Mouse (Mus musculus) activated CD4-positive, CD25-positive, alpha-beta regulatory T cell, adult 4 months (primary cell): Measurements from ENCODE around the gene Tulp1. TPM values are rescaled to one million over a fixed set of nuclear protein-coding genes. Genes with fewer than 3 reads are reported as not detected.
A peak's percentile ranks its signal among the peaks of the same experiment; 100 is the strongest.

Experiments
- ATAC-seq: one replicate; pipeline ENCODE4 v1.8.0; 2017
- polyA plus RNA-seq, 2 experiments: library from polyadenylated mRNA; unstranded; fragments of 100-300 nt; shearing (Covaris generic); gene quantifications; one replicate each; pipeline ENCODE4 v1.2.1; 2017

Tulp1 gene
- polyA plus RNA-seq, 2 experiments from 2014 or later = not detected

GRCm38 (mm10) chr17:28312232-28313211 is 52.5 kb downstream of the Tulp1 start:
- peak; percentile 2 for ATAC-seq

- ATAC-seq = no peak
Measured at GRCm38 (mm10) chr17:28311366-28312132, 53.5 kb downstream of the Tulp1 start.

- no peak for ATAC-seq
Measured at GRCm38 (mm10) chr17:28310831-28311230, 54.2 kb downstream of the Tulp1 start.

GRCm38 (mm10) chr17:28308297-28309195 is 56.5 kb downstream of the Tulp1 start:
- no peak for ATAC-seq

- no peak for ATAC-seq
Measured at GRCm38 (mm10) chr17:28305172-28305571, 59.9 kb downstream of the Tulp1 start.

Other genes with a start within 250 kb of the Tulp1 start
- not detected for gene Scube3, start 223.1 kb downstream of the Tulp1 start, polyA plus RNA-seq
- gene Zfp523, start 188.1 kb downstream of the Tulp1 start, polyA plus RNA-seq = 1 to 10 TPM; 4.2 to 5.1 TPM
- gene Def6, start 157.4 kb downstream of the Tulp1 start, polyA plus RNA-seq = 10 to 100 TPM; 36.2 to 43.1 TPM
- gene Ppard, start 132.5 kb downstream of the Tulp1 start, polyA plus RNA-seq = 1 to 10 TPM; 1.7 to 1.9 TPM
- gene Fance, start 51.7 kb downstream of the Tulp1 start, polyA plus RNA-seq = 1 to 10 TPM; 3.4 to 6.4 TPM
- 1,000 to 10,000 TPM in 1 of 2 experiments, 100 to 1,000 TPM in 1; 852 to 1,030 TPM for gene Rpl10a, start 36.8 kb downstream of the Tulp1 start, polyA plus RNA-seq
- not detected for gene Tead3, start 14.4 kb downstream of the Tulp1 start, polyA plus RNA-seq
- 10 to 100 TPM; 17.9 to 24.0 TPM for gene Fkbp5, start 152.3 kb upstream of the Tulp1 start, polyA plus RNA-seq
- not detected for gene Armc12, start 165.6 kb upstream of the Tulp1 start, polyA plus RNA-seq
- gene Clpsl2, start 184.2 kb upstream of the Tulp1 start, polyA plus RNA-seq = not detected
- not detected for gene Clps, start 195.5 kb upstream of the Tulp1 start, polyA plus RNA-seq
- gene Lhfpl5, start 210.4 kb upstream of the Tulp1 start, polyA plus RNA-seq = 1 to 10 TPM in 1 of 2 experiments, under 1 TPM in 1; 0.64 to 1.7 TPM